Mouse (Mus musculus): ENCODE measurements around the gene Nav2. TPM values are rescaled to one million over a fixed set of nuclear protein-coding genes. Genes with fewer than 3 reads are reported as not detected.

Nav2 gene
- polyA plus RNA-seq, 1 experiment = 32.5 TPM

- no peak overlapping the region for H3K4me3 ChIP-seq (replicated peaks; ENCODE audit: insufficient read depth, low read depth, low read length)
- H3K4me1 ChIP-seq (ENCODE audit: control insufficient read depth, insufficient read depth, low read length) = peaks cover 15% of the 10 kb centered on the region
- H3K27me3 ChIP-seq (ENCODE audit: control insufficient read depth, insufficient read depth, low read length) = no peaks in the 10 kb centered on the region
- no peak for TF ChIP-seq POLR2A (IDR thresholded peaks at IDR 0.05; ENCODE audit: borderline replicate concordance, insufficient read depth, low read length)
- no peak for TF ChIP-seq CTCF (IDR thresholded peaks at IDR 0.05; ENCODE audit: borderline replicate concordance, insufficient read depth, low read depth, low read length)
- H3K27ac ChIP-seq (ENCODE audit: insufficient read depth, low read length) = no peak overlapping the region
- WGBS = 73% methylated on average over 3 of the region's 3 CpGs
- DNase-seq = no peak
Observed at GRCm38 (mm10) chr7:49102223-49102622, 193.7 kb downstream of the Nav2 start.

- Histone ChIP-seq H3K4me3 (replicated peaks; ENCODE audit: insufficient read depth, low read depth, low read length) (no peak overlapping the region), H3K27me3 (ENCODE audit: control insufficient read depth, insufficient read depth, low read length) (no peaks in the 10 kb centered on the region), H3K27ac (ENCODE audit: insufficient read depth, low read length) (no peak overlapping the region), H3K4me1 (ENCODE audit: control insufficient read depth, insufficient read depth, low read length) (peaks cover 15% of the 10 kb centered on the region)
- WGBS = 90% methylated on average over 8 of the region's 8 CpGs
- TF ChIP-seq POLR2A (IDR thresholded peaks at IDR 0.05; ENCODE audit: borderline replicate concordance, insufficient read depth, low read length) = no peak
- no peak for TF ChIP-seq CTCF (IDR thresholded peaks at IDR 0.05; ENCODE audit: borderline replicate concordance, insufficient read depth, low read depth, low read length)
- DNase-seq = no peak
Observed at GRCm38 (mm10) chr7:49104376-49104775, 195.9 kb downstream of the Nav2 start.

GRCm38 (mm10) chr7:49104793-49105192, 196.3 kb downstream of the Nav2 start:
- no peak overlapping the region for H3K27ac ChIP-seq (ENCODE audit: insufficient read depth, low read length)

GRCm38 (mm10) chr7:49105501-49105900, 197.0 kb downstream of the Nav2 start:
- H3K27me3 ChIP-seq (ENCODE audit: control insufficient read depth, insufficient read depth, low read length) = no peaks in the 10 kb centered on the region
- peaks cover 15% of the 10 kb centered on the region for H3K4me1 ChIP-seq (ENCODE audit: control insufficient read depth, insufficient read depth, low read length)
- DNase-seq = peak in 1 of 2 experiments; percentile 45
- 19% methylated on average over 2 of the region's 2 CpGs for whole genome bisulfite sequencing
- no peak overlapping the region for H3K27ac ChIP-seq (ENCODE audit: insufficient read depth, low read length)
- H3K4me3 ChIP-seq (replicated peaks; ENCODE audit: insufficient read depth, low read depth, low read length) = no peak overlapping the region
- TF ChIP-seq CTCF (IDR thresholded peaks at IDR 0.05; ENCODE audit: borderline replicate concordance, insufficient read depth, low read depth, low read length) (no peak), POLR2A (IDR thresholded peaks at IDR 0.05; ENCODE audit: borderline replicate concordance, insufficient read depth, low read length) (no peak)

More at GRCm38 (mm10) chr7:49104793-49105192, 196.3 kb downstream of the Nav2 start:
- Histone ChIP-seq H3K4me1 (ENCODE audit: control insufficient read depth, insufficient read depth, low read length) (peaks cover 15% of the 10 kb centered on the region), H3K4me3 (replicated peaks; ENCODE audit: insufficient read depth, low read depth, low read length) (no peak overlapping the region), H3K27me3 (ENCODE audit: control insufficient read depth, insufficient read depth, low read length) (no peaks in the 10 kb centered on the region)
- DNase-seq = no peak
- WGBS = 87% methylated on average over 1 of the region's 1 CpGs
- TF ChIP-seq POLR2A (IDR thresholded peaks at IDR 0.05; ENCODE audit: borderline replicate concordance, insufficient read depth, low read length) = no peak
- no peak for TF ChIP-seq CTCF (IDR thresholded peaks at IDR 0.05; ENCODE audit: borderline replicate concordance, insufficient read depth, low read depth, low read length)

GRCm38 (mm10) chr7:49108076-49108475, 199.6 kb downstream of the Nav2 start:
- Histone ChIP-seq H3K27me3 (ENCODE audit: control insufficient read depth, insufficient read depth, low read length) (no peaks in the 10 kb centered on the region), H3K4me3 (replicated peaks; ENCODE audit: insufficient read depth, low read depth, low read length) (no peak overlapping the region), H3K27ac (ENCODE audit: insufficient read depth, low read length) (no peak overlapping the region), H3K4me1 (ENCODE audit: control insufficient read depth, insufficient read depth, low read length) (peaks cover 11% of the 10 kb centered on the region)
- DNase-seq = no peak
- WGBS = 90% methylated on average over 5 of the region's 5 CpGs
- TF ChIP-seq POLR2A (IDR thresholded peaks at IDR 0.05; ENCODE audit: borderline replicate concordance, insufficient read depth, low read length) = no peak
- no peak for TF ChIP-seq CTCF (IDR thresholded peaks at IDR 0.05; ENCODE audit: borderline replicate concordance, insufficient read depth, low read depth, low read length)

- Histone ChIP-seq H3K4me1 (ENCODE audit: control insufficient read depth, insufficient read depth, low read length) (peaks cover 11% of the 10 kb centered on the region), H3K27ac (ENCODE audit: insufficient read depth, low read length) (no peak overlapping the region), H3K27me3 (ENCODE audit: control insufficient read depth, insufficient read depth, low read length) (no peaks in the 10 kb centered on the region), H3K4me3 (replicated peaks; ENCODE audit: insufficient read depth, low read depth, low read length) (no peak overlapping the region)
- TF ChIP-seq POLR2A (IDR thresholded peaks at IDR 0.05; ENCODE audit: borderline replicate concordance, insufficient read depth, low read length) (no peak), CTCF (IDR thresholded peaks at IDR 0.05; ENCODE audit: borderline replicate concordance, insufficient read depth, low read depth, low read length) (no peak)
- WGBS = 93% methylated on average over 8 of the region's 8 CpGs
- no peak for DNase-seq
Observed at GRCm38 (mm10) chr7:49119016-49119415, 210.5 kb downstream of the Nav2 start.

- Histone ChIP-seq H3K27ac (ENCODE audit: insufficient read depth, low read length) (no peak overlapping the region), H3K4me3 (replicated peaks; ENCODE audit: insufficient read depth, low read depth, low read length) (peak overlapping the region; percentile 53), H3K4me1 (ENCODE audit: control insufficient read depth, insufficient read depth, low read length) (peaks cover 11% of the 10 kb centered on the region), H3K27me3 (ENCODE audit: control insufficient read depth, insufficient read depth, low read length) (no peaks in the 10 kb centered on the region)
- 10% methylated on average over 20 of the region's 20 CpGs for WGBS
- TF ChIP-seq POLR2A (IDR thresholded peaks at IDR 0.05; ENCODE audit: borderline replicate concordance, insufficient read depth, low read length) (no peak), CTCF (IDR thresholded peaks at IDR 0.05; ENCODE audit: borderline replicate concordance, insufficient read depth, low read depth, low read length) (no peak)
- peak; percentile 38 to 50 for DNase-seq
Observed at GRCm38 (mm10) chr7:49119794-49120487, 211.4 kb downstream of the Nav2 start.

GRCm38 (mm10) chr7:49120488-49120864, 212.0 kb downstream of the Nav2 start:
- Histone ChIP-seq H3K4me1 (ENCODE audit: control insufficient read depth, insufficient read depth, low read length) (peaks cover 11% of the 10 kb centered on the region), H3K27me3 (ENCODE audit: control insufficient read depth, insufficient read depth, low read length) (no peaks in the 10 kb centered on the region), H3K27ac (ENCODE audit: insufficient read depth, low read length) (no peak overlapping the region), H3K4me3 (replicated peaks; ENCODE audit: insufficient read depth, low read depth, low read length) (peak overlapping the region; percentile 53)
- TF ChIP-seq CTCF (IDR thresholded peaks at IDR 0.05; ENCODE audit: borderline replicate concordance, insufficient read depth, low read depth, low read length) = no peak
- no peak for TF ChIP-seq POLR2A (IDR thresholded peaks at IDR 0.05; ENCODE audit: borderline replicate concordance, insufficient read depth, low read length)
- DNase-seq = peak in 1 of 2 experiments; percentile 67
- 3% methylated on average over 6 of the region's 6 CpGs for WGBS

Measured in cerebellum, adult 2 months (tissue).